Mouse (Mus musculus) adrenal gland, postnatal 14 days (tissue): ENCODE results near the gene Gpbp1. TPM values are rescaled to one million over a fixed set of nuclear protein-coding genes. Genes with fewer than 3 reads are reported as not detected.
A peak's percentile ranks its signal among the peaks of the same experiment; 100 is the strongest.

Experiments used
- DNase-seq: peaks from one replicate; pipeline ENCODE4 v3.0.0; 2021; ENCODE audit warnings: mixed read lengths
- total RNA-seq: library from RNA; stranded (reverse); gene quantifications from 2 replicates; pipeline ENCODE4 v1.2.3, GENCODE M21; 2021

The Gpbp1 gene
- total RNA-seq, 1 experiment from 2014 or later = 78.4 TPM

GRCm38 (mm10) chr13:111470562-111471237 lies 19.2 kb downstream of the Gpbp1 start:
- DNase-seq = no peak

- DNase-seq = no peak
These were observed 22.6 kb downstream of the Gpbp1 start for GRCm38 (mm10) chr13:111467350-111467749.

GRCm38 (mm10) chr13:111461424-111461823 lies 28.5 kb downstream of the Gpbp1 start:
- no peak for DNase-seq

GRCm38 (mm10) chr13:111456790-111457189 lies 33.1 kb downstream of the Gpbp1 start:
- DNase-seq = no peak

- no peak for DNase-seq
These were observed 45.6 kb downstream of the Gpbp1 start for GRCm38 (mm10) chr13:111444325-111444724.

- peak; percentile 52 for DNase-seq
These were observed 58.7 kb downstream of the Gpbp1 start for GRCm38 (mm10) chr13:111431174-111431573.

- DNase-seq = no peak
These were observed 68.6 kb downstream of the Gpbp1 start for GRCm38 (mm10) chr13:111421330-111421729.

GRCm38 (mm10) chr13:111418087-111418486 lies 71.8 kb downstream of the Gpbp1 start:
- DNase-seq = no peak

GRCm38 (mm10) chr13:111413156-111413555 lies 76.8 kb downstream of the Gpbp1 start:
- peak; percentile 78 for DNase-seq

GRCm38 (mm10) chr13:111410831-111411230 lies 79.1 kb downstream of the Gpbp1 start:
- peak; percentile 41 for DNase-seq

GRCm38 (mm10) chr13:111406859-111407389 lies 83.0 kb downstream of the Gpbp1 start:
- DNase-seq = peak; percentile 41

GRCm38 (mm10) chr13:111405956-111406355 lies 84.0 kb downstream of the Gpbp1 start:
- no peak for DNase-seq

- DNase-seq = peak; percentile 24
These were observed 92.2 kb downstream of the Gpbp1 start for GRCm38 (mm10) chr13:111397600-111398151.

GRCm38 (mm10) chr13:111397061-111397460 lies 92.8 kb downstream of the Gpbp1 start:
- DNase-seq = no peak

GRCm38 (mm10) chr13:111395528-111395927 lies 94.4 kb downstream of the Gpbp1 start:
- DNase-seq = no peak

- DNase-seq = no peak
These were observed 95.0 kb downstream of the Gpbp1 start for GRCm38 (mm10) chr13:111394904-111395303.

- no peak for DNase-seq
These were observed 95.6 kb downstream of the Gpbp1 start for GRCm38 (mm10) chr13:111394341-111394740.

- no peak for DNase-seq
These were observed 96.5 kb downstream of the Gpbp1 start for GRCm38 (mm10) chr13:111393426-111393825.

- DNase-seq = no peak
These were observed 98.5 kb downstream of the Gpbp1 start for GRCm38 (mm10) chr13:111391426-111391825.

GRCm38 (mm10) chr13:111391011-111391410 lies 98.9 kb downstream of the Gpbp1 start:
- DNase-seq = no peak

- DNase-seq = no peak
These were observed 105.6 kb downstream of the Gpbp1 start for GRCm38 (mm10) chr13:111384011-111384985.
